Mouse (Mus musculus) liver, embryonic 13.5 days (tissue): ENCODE data around the gene Bco2. TPM values are rescaled to one million over a fixed set of nuclear protein-coding genes. Genes with fewer than 3 reads are reported as not detected.

Source experiments
- ATAC-seq: fragments of 200-750 bp; cut with Nextera tagmentation; 2 replicates; pipeline ENCODE4 v1.8.0; 2017; ENCODE audit warnings: low read depth, mild to moderate bottlenecking, moderate number of reproducible peaks, moderate library complexity
- DNase-seq: peaks from one replicate; pipeline ENCODE4 v3.0.0; 2022
- H3K27ac ChIP-seq: fragments of 300-500 bp; sonication (generic); 2 replicates; pipeline ENCODE4 v1.5.1; 2015; ENCODE audit warnings: moderate library complexity, mild to moderate bottlenecking, inconsistent platforms
- H3K27me3 ChIP-seq: fragments of 300-500 bp; sonication (generic); 2 replicates; pipeline ENCODE4 v1.6.1; 2015; ENCODE audit warnings: mild to moderate bottlenecking, inconsistent platforms
- H3K36me3 ChIP-seq: fragments of 300-500 bp; sonication (generic); 2 replicates; pipeline ENCODE4 v1.6.1; 2015; ENCODE audit warnings: mild to moderate bottlenecking, inconsistent platforms
- H3K4me1 ChIP-seq: fragments of 300-500 bp; sonication (generic); replicated peaks from 2 replicates; pipeline ENCODE4 v1.6.1; 2015; ENCODE audit warnings: inconsistent platforms
- H3K4me2 ChIP-seq: fragments of 300-500 bp; sonication (generic); 2 replicates; pipeline ENCODE4 v1.6.1; 2015; ENCODE audit warnings: inconsistent platforms, mild to moderate bottlenecking, moderate library complexity
- H3K4me3 ChIP-seq: fragments of 300-500 bp; sonication (generic); replicated peaks from 2 replicates; pipeline ENCODE4 v1.5.1; 2015; ENCODE audit warnings: mild to moderate bottlenecking, inconsistent platforms
- H3K9ac ChIP-seq: fragments of 300-500 bp; sonication (generic); 2 replicates; pipeline ENCODE4 v1.6.1; 2015; ENCODE audit warnings: mild to moderate bottlenecking, inconsistent platforms
- H3K9me3 ChIP-seq: fragments of 300-500 bp; sonication (generic); replicated peaks from 2 replicates; pipeline ENCODE4 v1.6.1; 2016; ENCODE audit warnings: inconsistent platforms
- WGBS: fragments of 180-500 bp; shearing (Covaris S2); methylation state at CpG from one replicate; pipeline ENCODE4 v1.1.7; 2015; ENCODE audit not compliant: insufficient replicate concordance; 5-methylcytosine and 5-hydroxymethylcytosine counted together
- polyA plus RNA-seq: library from polyadenylated mRNA; unstranded; fragments of >200 nt; fragmentation: Nextera tagmentation; extraction: Ambion mirVana; gene quantifications from 2 replicates; pipeline ENCODE4 v1.2.1, GENCODE M21; 2015

Bco2 gene
- polyA plus RNA-seq, 1 experiment from 2014 or later = 0.24 TPM

- no peak overlapping the region for H3K9ac ChIP-seq
- H3K4me2 ChIP-seq = peak overlapping the region; percentile 37
- no peaks in the 10 kb centered on the region for H3K9me3 ChIP-seq
- H3K27ac ChIP-seq = no peak overlapping the region
- ATAC-seq (no peak), DNase-seq (no peak)
- 22% methylated on average over 11 of the region's 11 CpGs for WGBS
- peaks cover 6% of the 10 kb centered on the region for H3K4me1 ChIP-seq
- no peak overlapping the region for H3K4me3 ChIP-seq
- no peaks in the 10 kb centered on the region for H3K36me3 ChIP-seq
- no peaks in the 10 kb centered on the region for H3K27me3 ChIP-seq
These were observed 21.7 kb downstream of the Bco2 start for GRCm38 (mm10) chr9:50533328-50533727.

DNA sequence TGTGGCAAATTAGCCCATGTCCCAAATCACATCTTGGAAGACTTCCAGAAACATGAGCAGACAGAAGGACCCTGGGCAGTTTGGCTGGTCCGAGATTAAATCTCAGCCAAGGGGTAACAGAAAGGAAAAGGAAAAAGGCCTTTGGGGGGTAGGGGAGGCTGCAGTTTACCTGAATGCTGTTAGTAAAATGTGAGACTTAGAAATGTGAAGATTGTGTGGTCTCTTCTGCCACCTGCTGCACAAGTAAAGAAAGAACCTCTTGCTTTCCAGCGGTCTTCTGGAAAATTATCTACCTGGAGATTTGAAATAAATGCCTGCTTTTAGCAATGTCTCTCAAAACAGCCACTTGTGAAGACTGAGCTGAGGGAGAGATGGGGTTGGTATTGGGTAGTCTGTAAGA, 24.1 kb downstream of the Bco2 start:
- Histone ChIP-seq H3K9me3 (no peaks in the 10 kb centered on the region), H3K9ac (no peak overlapping the region), H3K4me3 (no peak overlapping the region), H3K36me3 (no peaks in the 10 kb centered on the region), H3K4me1 (peaks cover 22% of the 10 kb centered on the region), H3K27me3 (no peaks in the 10 kb centered on the region), H3K4me2 (no peak overlapping the region), H3K27ac (no peak overlapping the region)
- DNase-seq = no peak
- no peak for ATAC-seq
- 42% methylated on average over 2 of the region's 2 CpGs for WGBS

DNA sequence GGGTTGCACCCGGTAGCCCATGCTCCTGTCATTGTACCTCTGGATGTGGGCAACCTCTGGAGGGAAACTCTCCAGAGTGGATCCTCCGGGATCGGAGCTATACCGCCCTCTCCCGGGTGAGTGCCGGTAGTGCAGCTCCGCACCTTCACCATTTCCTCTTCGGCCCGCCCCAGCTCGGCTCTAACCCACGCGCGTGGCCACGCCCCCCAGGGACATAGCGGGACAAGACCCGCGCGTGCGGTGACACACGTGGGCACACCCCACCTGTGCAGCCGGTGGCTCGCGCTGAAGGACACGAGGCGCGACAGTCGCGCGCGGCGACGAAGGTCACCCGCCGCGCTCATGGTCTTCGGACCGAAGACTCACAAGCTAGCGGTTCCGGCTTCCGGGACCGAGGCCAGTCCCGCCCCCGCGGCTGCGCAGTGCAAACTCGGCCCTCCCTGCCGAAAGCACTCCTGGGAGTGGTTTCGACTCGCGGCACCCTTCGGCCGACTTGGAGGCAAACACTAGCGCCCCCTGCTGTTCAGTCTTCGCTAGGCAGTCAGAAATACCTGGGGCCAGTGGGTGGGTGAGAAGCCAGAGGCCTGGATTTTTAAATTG, 26.6 kb downstream of the Bco2 start, which contains the start of gene Pts:
TSS of gene Pts (minus strand) at position 432 of the 600 bp plus-strand sequence.
- DNase-seq = peak; percentile 91
- Histone ChIP-seq H3K9me3 (no peaks in the 10 kb centered on the region), H3K36me3 (peaks cover 10% of the 10 kb centered on the region), H3K4me2 (peak within 1 kb of the TSS; percentile 85), H3K4me1 (peaks cover 21% of the 10 kb centered on the region), H3K4me3 (peak within 1 kb of the TSS; percentile 74), H3K9ac (peak within 1 kb of the TSS; percentile 76), H3K27ac (peak within 1 kb of the TSS; percentile 67), H3K27me3 (no peaks in the 10 kb centered on the region)
- under 1% methylated on average over 54 of the region's 54 CpGs for WGBS
- peak; percentile 98 for ATAC-seq

DNA sequence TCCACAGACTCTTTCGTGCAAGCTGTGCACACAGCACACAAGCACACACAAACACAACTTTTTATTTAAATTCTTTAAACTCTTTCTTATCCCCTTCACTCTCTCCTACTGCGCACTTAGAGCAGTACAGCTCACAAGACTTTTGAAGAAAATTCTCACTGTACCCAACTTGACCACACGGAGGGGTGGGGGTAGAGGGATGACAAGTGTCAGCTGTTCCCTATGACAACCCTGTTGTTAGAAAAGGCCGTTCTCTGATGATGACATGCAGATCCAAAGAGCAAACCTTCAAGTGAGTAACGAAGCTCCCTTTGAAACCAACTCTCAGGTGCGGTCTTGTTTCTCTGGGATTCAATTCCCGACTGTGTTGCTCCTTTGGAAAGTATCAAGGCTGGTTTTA, 27.1 kb downstream of the Bco2 start:
- Histone ChIP-seq H3K4me2 (peak overlapping the region; percentile 85), H3K4me1 (peaks cover 17% of the 10 kb centered on the region), H3K27me3 (no peaks in the 10 kb centered on the region), H3K4me3 (peak overlapping the region; percentile 74), H3K27ac (0 out of 2 replicates have a peak overlapping the region, but pooled peaks have one; percentile 24), H3K36me3 (peaks cover 10% of the 10 kb centered on the region), H3K9ac (peak overlapping the region; percentile 76), H3K9me3 (no peaks in the 10 kb centered on the region)
- WGBS = 30% methylated on average over 7 of the region's 7 CpGs
- DNase-seq = no peak
- no peak for ATAC-seq

DNA sequence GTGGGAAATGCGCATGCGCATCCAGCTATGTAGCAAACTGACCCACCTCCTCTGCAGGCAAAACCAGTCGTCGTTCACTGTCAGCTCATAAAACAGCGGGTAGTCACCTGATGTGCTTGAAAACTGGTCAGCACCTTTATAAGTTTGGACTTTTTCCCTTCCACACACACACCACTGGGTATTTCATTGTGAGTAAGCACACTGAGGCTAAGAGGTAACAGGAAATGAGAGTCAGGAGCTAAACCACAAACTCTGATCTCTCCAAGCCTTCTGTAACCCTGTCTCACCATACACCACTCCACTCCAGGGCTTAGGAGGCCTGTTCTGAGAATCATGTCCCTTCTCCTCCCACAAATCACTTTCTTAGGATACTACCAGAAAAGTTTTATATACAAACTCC, 29.4 kb downstream of the Bco2 start:
- Histone ChIP-seq H3K9ac (no peak overlapping the region), H3K4me1 (peaks cover 17% of the 10 kb centered on the region), H3K27me3 (no peaks in the 10 kb centered on the region), H3K4me2 (no peak overlapping the region), H3K27ac (no peak overlapping the region), H3K4me3 (no peak overlapping the region), H3K36me3 (peaks cover 13% of the 10 kb centered on the region), H3K9me3 (no peaks in the 10 kb centered on the region)
- DNase-seq (no peak), ATAC-seq (no peak)
- WGBS = 66% methylated on average over 5 of the region's 5 CpGs

GRCm38 (mm10) chr9:50524936-50525335, 30.0 kb downstream of the Bco2 start:
- no peak overlapping the region for H3K27ac ChIP-seq
- H3K4me1 ChIP-seq = peaks cover 17% of the 10 kb centered on the region
- no peaks in the 10 kb centered on the region for H3K9me3 ChIP-seq
- DNase-seq (no peak), ATAC-seq (no peak)
- no peak overlapping the region for H3K4me2 ChIP-seq
- H3K36me3 ChIP-seq = peaks cover 13% of the 10 kb centered on the region
- WGBS = 77% methylated on average over 5 of the region's 5 CpGs
- H3K27me3 ChIP-seq = no peaks in the 10 kb centered on the region
- H3K9ac ChIP-seq = no peak overlapping the region
- no peak overlapping the region for H3K4me3 ChIP-seq

GRCm38 (mm10) chr9:50522574-50522973, 32.4 kb downstream of the Bco2 start:
- ATAC-seq (no peak), DNase-seq (no peak)
- H3K36me3 ChIP-seq = peaks cover 13% of the 10 kb centered on the region
- 59% methylated on average over 5 of the region's 5 CpGs for WGBS
- H3K4me2 ChIP-seq = no peak overlapping the region
- H3K4me3 ChIP-seq = no peak overlapping the region
- H3K4me1 ChIP-seq = peaks cover 11% of the 10 kb centered on the region
- H3K9ac ChIP-seq = no peak overlapping the region
- H3K9me3 ChIP-seq = no peaks in the 10 kb centered on the region
- no peaks in the 10 kb centered on the region for H3K27me3 ChIP-seq
- H3K27ac ChIP-seq = no peak overlapping the region

DNA sequence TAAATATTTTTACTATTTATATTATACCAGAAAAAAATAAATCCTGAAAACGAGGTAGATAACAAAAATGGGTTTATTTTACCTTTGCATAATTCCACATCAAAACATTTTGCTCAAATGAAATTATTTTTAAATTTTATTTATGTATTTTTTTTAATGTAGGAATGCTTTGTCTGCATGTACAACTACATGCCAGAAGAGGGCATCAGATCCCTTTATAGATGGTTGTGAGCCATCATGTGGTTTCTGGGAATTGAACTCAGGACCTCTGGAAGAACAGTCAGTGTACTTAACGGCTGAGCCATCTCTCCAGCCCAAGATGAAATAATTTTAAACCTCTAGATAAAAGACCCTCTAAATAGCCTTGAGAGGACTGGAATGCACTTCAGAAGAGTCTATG, 33.4 kb downstream of the Bco2 start:
- Histone ChIP-seq H3K4me1 (peaks cover under 1% of the 10 kb centered on the region), H3K4me2 (no peak overlapping the region), H3K27me3 (no peaks in the 10 kb centered on the region), H3K36me3 (peaks cover 13% of the 10 kb centered on the region), H3K9ac (no peak overlapping the region), H3K27ac (no peak overlapping the region), H3K4me3 (no peak overlapping the region), H3K9me3 (no peaks in the 10 kb centered on the region)
- ATAC-seq (no peak), DNase-seq (no peak)
- 32% methylated on average over 2 of the region's 2 CpGs for WGBS

DNA sequence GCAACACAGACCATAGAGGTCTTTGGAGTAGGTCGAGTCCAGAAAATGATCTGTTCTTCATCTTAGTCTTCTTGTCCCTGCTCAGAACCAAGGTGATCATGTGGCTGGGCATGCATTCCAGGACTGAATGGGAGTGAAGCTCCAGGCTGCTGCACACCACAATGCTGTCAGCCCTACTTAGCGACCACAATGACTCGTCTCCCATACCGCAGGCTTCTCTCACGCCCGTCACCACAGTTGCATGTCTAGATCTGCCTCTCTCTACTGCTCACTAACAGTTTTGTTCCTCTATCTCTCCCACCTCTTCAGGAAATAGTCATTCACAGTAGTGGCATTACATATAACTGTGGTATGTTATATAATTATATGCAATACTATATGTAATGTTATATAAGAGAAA, 34.2 kb downstream of the Bco2 start:
- no peak for ATAC-seq
- DNase-seq = no peak
- Histone ChIP-seq H3K27ac (no peak overlapping the region), H3K9me3 (no peaks in the 10 kb centered on the region), H3K9ac (no peak overlapping the region), H3K27me3 (no peaks in the 10 kb centered on the region), H3K4me2 (no peak overlapping the region), H3K4me3 (no peak overlapping the region), H3K36me3 (peaks cover 13% of the 10 kb centered on the region), H3K4me1 (no peaks in the 10 kb centered on the region)
- WGBS = 33% methylated on average over 6 of the region's 6 CpGs

GRCm38 (mm10) chr9:50518781-50519180, 36.2 kb downstream of the Bco2 start:
- DNase-seq = no peak
- Histone ChIP-seq H3K9ac (no peak overlapping the region), H3K27me3 (no peaks in the 10 kb centered on the region), H3K36me3 (0 out of 2 replicates have a peak, but pooled peaks cover 2% of the 10 kb centered on the region), H3K9me3 (no peaks in the 10 kb centered on the region), H3K4me2 (no peak overlapping the region), H3K4me3 (no peak overlapping the region), H3K27ac (no peak overlapping the region), H3K4me1 (no peaks in the 10 kb centered on the region)
- WGBS = 10% methylated on average over 2 of the region's 2 CpGs
- no peak for ATAC-seq

DNA sequence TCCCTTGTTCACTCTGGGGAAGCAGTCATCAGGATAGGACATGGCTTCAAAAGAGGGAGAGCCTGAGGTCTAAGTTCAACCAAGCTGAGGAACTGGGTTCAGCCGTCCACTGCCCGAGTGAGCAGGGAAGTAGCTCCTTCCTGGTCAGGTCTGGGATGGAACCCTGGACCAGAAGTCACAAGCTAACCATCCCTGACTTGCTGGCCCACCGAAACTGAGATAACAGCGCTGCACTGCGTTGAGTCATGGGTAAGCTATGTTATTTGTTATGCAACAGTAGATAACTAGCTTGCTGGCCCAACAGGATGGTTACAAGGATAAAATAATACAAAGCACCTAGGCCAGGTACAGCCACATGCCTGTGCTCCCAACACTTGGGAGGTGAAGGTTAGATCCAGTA, 39.5 kb downstream of the Bco2 start:
- 43% methylated on average over 5 of the region's 5 CpGs for WGBS
- Histone ChIP-seq H3K27me3 (no peaks in the 10 kb centered on the region), H3K9me3 (no peaks in the 10 kb centered on the region), H3K9ac (no peak overlapping the region), H3K27ac (no peak overlapping the region), H3K4me1 (no peaks in the 10 kb centered on the region), H3K4me3 (no peak overlapping the region), H3K36me3 (no peaks in the 10 kb centered on the region), H3K4me2 (no peak overlapping the region)
- no peak for ATAC-seq
- DNase-seq = no peak

DNA sequence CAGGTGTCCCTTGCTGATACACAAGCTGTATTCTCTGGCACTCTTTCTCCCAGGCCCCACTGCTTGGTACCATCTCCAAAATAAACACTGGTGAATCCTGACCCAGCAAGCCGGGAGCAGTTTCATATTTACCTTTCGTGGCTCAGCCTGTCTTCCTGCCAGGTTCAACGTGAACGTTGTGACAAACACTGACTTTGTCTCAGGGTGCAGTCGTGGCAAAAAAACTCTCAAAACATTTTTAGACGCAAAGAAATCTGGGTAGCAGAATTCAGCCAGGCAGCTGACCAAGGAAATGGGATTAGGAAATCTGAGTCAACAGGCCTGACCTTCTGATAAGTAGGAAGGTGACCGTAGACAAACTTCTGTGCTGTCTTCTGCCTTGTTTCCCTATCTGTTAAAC, 47.4 kb downstream of the Bco2 start:
- Histone ChIP-seq H3K4me3 (no peak overlapping the region), H3K36me3 (no peaks in the 10 kb centered on the region), H3K9ac (no peak overlapping the region), H3K4me2 (no peak overlapping the region), H3K27me3 (no peaks in the 10 kb centered on the region), H3K4me1 (no peaks in the 10 kb centered on the region; the same call in 1 of the 2 replicates), H3K27ac (no peak overlapping the region), H3K9me3 (no peaks in the 10 kb centered on the region)
- WGBS = 35% methylated on average over 7 of the region's 7 CpGs
- ATAC-seq (no peak), DNase-seq (no peak)
